Mouse (Mus musculus) left cerebral cortex, postnatal 14 days (tissue): ENCODE measurements around the gene Dchs1. TPM values are rescaled to one million over a fixed set of nuclear protein-coding genes. Genes with fewer than 3 reads are reported as not detected.
A peak's percentile ranks its signal among the peaks of the same experiment; 100 is the strongest.

Experiments used
- DNase-seq, 2 experiments: peaks; one replicate each; pipeline ENCODE4 v3.0.0; 2021 to 2022; ENCODE audit warnings: low spot score in 2 of 2, mixed read lengths in 1 of 2
- intact Hi-C: fragments of 180-260 bp; cut with DNase I; formaldehyde crosslinking; loops from one replicate; pipeline ENCODE4 v1.15.1; 2025
- total RNA-seq, 2 experiments: library from RNA; stranded (reverse); gene quantifications; 2 replicates each; pipeline ENCODE4 v1.2.3; 2021

The Dchs1 gene
- total RNA-seq, 2 experiments from 2014 or later: 16.4 to 18.7 TPM

- no peak for DNase-seq
- intact Hi-C loops: no loop called here
Measured at GRCm38 (mm10) chr7:105791147-105791546, 3.7 kb upstream of the Dchs1 start.

DNA sequence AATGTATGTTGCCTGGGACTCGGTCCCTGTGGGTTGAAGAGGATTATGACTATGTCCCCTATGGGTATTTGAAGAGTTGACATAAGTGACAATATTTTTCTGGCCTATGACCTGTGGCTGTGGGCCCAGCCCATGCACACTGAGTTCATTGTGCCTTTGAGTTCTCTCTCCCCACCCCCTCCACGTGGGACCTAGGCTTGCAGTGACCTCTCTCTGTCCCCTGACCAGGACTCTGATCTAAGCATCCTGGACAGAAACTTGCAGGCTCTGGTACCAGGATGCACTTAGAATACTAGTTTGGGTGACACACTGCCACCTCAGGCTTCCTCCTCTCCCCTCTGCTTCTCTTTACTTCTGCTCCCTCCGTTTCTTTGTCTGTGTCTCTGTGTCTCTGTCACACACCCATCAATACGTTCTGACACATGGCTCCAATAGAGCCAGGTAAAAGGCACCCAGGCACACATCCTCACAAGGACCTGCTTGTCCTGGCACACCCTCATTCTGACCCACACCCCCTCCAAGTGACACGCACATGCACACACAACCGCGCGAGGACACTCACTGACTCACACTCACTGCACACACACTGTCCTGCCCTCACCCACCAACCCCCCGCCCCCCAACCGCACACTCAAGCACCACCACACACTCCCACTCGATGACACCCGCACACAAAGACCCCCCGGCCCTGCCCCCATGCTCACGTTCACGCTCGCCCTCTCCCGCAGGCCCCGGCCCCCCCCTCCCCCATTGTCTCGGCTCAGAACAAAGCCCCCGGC lies 759 bp downstream of the Dchs1 start:
- intact Hi-C loops: no loop called here
- DNase-seq: no peak

GRCm38 (mm10) chr7:105784556-105784955 lies 2.9 kb downstream of the Dchs1 start:
- no peak for DNase-seq
- intact Hi-C loops: no loop called here

DNA sequence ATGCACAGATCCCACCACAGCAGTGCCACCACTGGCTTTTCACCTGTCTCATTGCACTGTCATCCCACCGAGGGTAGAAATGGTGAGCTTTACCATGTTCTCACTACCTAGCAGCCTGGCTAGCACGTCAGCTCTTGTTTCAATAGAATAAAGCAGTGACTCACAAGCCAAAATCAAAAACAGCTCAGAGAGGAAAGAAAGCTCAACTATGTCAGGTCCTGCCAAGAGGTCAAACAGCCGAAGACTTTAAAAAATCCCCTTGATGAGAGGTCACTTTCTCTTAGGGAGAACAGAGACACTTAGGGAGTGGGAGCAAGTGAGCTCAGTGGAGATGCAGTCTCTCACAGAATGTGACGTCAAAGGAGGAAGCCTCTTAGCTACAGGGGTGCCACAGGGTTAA lies 3.6 kb downstream of the Dchs1 start:
- DNase-seq: no peak
- intact Hi-C loops: no loop called here

DNA sequence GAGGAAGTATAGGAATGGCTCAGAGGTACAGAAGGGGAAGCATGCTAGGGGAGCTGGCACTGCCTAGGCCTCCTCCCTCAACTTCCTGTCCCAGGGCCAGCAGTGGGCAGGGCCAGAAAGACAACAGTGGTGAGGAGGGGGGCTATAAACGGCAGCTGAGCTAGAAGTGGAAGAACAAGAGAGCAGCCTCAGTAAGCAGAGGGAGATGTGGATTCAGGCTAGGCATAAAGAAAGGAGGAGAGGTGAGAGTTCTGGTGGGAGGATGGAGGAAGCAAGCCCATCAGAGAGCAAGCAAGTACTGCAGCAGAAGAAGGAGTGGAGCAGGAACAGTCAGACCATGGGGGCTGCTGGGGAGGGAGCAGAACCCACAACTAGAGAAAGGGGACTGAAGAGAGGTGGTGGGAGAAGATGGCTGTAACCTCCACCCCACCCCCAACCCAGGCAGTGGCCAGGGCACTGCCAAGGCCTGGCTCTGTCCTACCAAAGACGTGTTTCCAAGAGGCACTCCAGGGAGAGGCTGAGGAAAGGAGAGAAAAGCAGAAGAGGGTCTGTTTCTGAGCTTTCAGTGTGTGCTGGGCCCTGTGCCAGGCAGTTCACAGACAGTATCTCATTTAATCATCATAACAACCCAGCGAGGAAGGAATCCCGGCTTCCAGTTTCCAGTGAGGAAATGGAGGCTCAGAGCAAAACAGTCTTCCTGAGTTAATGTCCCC lies 8.7 kb downstream of the Dchs1 start:
- DNase-seq: peak in 1 of 2 experiments; percentile 30
- intact Hi-C loops: no loop called here

DNA sequence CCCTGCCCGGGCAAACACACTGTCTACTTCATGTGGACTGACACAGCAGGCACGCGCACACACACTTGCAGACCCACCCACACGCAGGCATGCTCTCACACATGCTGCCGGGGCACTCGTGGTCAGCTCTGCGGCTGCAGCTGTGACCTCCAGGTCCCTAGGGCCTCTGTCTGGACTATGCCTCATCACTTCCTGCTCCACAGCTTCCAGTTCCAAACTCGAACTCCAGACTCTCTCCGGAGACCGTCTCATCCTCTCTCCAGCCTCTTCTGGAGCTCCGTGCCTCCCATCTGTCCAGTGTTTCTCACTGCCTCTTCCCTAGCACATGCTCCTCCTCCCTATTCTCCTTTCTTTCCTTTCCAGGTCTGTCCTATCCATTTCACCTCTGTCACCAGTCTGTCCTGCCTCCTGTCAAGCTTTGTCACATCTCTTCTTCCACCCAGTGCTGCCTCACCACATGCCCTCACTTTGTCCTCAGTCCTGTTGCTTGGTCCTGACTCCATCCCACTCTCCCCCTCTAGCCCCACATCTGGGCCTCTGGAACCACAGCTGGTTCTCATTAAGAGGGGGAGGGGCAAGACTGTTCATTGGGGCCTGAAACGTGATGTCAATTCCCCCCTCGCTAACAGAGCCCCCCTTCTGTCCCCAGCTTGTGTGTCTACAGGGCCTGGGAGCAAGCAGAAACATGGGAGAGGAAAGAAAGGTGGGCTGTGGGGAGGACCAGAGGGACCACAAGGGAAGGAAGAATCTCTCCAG lies 9.5 kb downstream of the Dchs1 start:
- DNase-seq: no peak
- intact Hi-C loops: no loop called here

GRCm38 (mm10) chr7:105777316-105777715 lies 10.1 kb downstream of the Dchs1 start:
- no peak for DNase-seq
- intact Hi-C loops: no loop called here

GRCm38 (mm10) chr7:105776026-105776425 lies 11.4 kb downstream of the Dchs1 start:
- intact Hi-C loops: no loop called here
- DNase-seq: no peak

GRCm38 (mm10) chr7:105774661-105775060 lies 12.8 kb downstream of the Dchs1 start:
- no peak for DNase-seq
- intact Hi-C loops: no loop called here

DNA sequence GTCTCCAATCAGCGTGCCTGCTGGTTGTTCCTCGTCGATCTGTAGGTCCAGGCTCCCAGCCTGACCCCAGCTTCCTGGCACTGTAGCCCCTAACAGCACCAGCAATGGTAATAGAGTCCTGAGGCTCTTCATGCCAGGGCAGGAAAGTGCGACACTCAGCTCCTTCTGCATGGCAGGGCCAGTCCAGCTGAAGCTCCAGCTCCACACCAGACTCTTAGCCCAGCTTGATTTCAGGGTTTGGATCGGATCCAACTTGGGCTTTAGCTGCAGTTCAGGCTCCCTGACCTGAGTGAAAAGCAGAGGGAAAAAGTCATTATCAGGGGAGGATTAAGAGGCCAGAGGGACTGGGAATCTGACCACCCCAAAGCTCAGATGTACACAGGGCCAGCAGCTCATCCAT lies 14.4 kb downstream of the Dchs1 start:
- no peak for DNase-seq
- intact Hi-C loops: no loop called here

GRCm38 (mm10) chr7:105772331-105772730 lies 15.1 kb downstream of the Dchs1 start:
- intact Hi-C loops: no loop called here
- no peak for DNase-seq

- no peak for DNase-seq
- intact Hi-C loops: loop anchor here (5.0 kb wide), 1 partner anchor 37 kb away; no protein-coding TSS in a partner anchor
Measured at GRCm38 (mm10) chr7:105769959-105770358, 17.5 kb downstream of the Dchs1 start.

DNA sequence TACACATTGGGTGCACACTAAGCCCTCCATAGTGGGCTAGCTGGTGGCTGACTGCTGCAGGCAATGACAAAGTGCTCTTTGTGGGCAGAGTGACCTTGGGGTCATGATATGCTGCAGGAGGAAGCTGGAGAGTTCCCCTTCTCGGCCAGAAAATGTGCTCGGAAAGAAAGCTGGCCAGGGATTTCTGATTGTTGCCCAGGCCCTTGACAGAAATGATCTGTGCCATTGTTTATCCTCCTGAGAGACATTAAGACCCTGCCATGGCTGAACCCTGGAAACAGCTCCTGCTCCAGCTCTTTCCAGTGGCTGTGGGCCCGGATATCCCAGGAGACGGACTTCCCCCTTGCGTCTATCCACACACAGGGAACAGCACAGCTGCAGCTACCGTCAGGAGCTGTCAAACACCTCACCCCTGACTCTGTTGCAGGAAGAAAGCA lies 19.7 kb downstream of the Dchs1 start:
- DNase-seq: no peak

GRCm38 (mm10) chr7:105764331-105764730 lies 23.1 kb downstream of the Dchs1 start:
- DNase-seq: no peak
- intact Hi-C loops: no loop called here

More for the DNA sequence above, 19.7 kb downstream of the Dchs1 start:
- intact Hi-C loops: loop anchor here (5.0 kb wide), 1 partner anchor 40 kb away; no protein-coding TSS in a partner anchor

DNA sequence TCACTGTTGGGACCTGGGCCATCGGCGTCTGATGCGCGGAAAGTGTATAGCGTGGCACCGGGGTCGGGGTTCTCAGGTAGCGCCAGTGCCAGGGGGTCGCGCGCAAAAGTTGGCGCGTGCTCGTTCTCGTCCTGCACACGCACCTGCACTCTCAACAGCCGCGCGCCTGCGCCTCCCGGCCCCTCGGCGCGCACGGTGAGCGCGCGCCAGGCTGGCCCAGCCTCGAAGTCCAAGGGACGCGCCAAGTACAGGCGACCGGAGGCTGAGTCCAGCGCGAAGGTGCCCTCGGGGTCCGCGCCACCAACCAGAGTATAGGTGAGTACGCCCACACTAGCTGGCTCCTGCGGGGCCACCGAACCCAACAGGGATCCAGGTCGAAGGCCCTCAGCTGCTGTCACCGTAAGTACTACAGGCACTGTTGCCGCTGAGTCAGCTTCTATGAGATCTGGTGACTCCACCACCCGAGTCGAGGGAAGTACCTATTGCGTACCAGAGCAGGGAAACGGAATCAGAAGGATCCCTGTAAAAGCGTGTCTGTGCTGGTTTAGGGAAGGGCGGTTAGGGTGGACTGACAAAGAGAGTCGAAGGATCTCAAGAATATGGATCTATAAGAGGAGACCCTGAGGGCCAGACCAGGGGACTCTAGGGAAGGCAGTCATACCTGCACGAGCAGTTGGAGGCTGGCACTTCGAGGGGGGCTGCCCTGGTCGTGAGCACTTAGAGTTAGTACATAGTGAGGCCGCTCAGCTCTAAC lies 24.8 kb downstream of the Dchs1 start:
- intact Hi-C loops: no loop called here

GRCm38 (mm10) chr7:105761813-105762484 lies 25.5 kb downstream of the Dchs1 start:
- intact Hi-C loops: no loop called here
- no peak for DNase-seq

More for the DNA sequence above, 24.8 kb downstream of the Dchs1 start:
- DNase-seq: no peak

GRCm38 (mm10) chr7:105753281-105753680 lies 34.2 kb downstream of the Dchs1 start:
- intact Hi-C loops: loop anchor here (5.0 kb wide), 1 partner anchor 116 kb away; no protein-coding TSS in a partner anchor
- DNase-seq: no peak

GRCm38 (mm10) chr7:105752716-105753115 lies 34.7 kb downstream of the Dchs1 start:
- intact Hi-C loops: loop anchor here (5.0 kb wide), 1 partner anchor 115 kb away; no protein-coding TSS in a partner anchor
- DNase-seq: no peak
